In the genomic region with DNA sequence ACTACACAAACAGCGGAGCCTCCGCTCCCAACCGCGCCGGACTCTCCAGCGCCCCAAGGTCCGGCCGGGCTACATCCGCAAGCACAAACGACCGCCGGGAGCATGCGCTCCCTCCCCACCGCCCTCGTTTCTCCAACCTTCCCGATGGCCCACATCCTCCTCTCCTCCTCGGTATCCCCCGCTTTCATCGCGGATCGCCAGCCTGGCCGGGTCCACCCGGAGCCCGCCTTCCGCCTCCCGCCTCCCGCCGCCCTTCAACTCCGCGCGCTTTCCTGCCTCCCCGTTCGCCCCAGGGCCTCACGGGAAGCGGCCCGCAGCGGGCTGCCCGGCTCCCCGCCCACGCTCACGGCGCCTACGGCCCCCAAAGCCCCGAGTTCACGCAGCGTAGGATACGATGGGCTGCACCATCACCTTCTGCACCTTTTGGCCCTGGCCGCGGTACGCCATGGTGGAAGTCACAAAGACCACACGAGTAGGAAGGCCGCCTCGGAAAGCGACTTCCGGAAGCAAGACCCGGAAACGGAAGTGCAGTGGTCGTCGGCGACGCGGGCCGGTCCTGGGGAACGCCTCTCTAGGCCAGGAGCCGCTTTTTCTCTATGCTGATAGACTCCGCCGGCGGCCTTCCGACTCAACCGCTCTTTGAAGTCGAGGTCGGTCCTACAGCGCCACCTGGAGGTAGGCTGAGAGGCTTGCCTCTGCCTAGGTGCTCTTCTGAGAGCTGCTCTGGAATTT, we compare ENCODE assay signal across 1 mouse cellular context.
TF ChIP-seq lines count a peak whose summit lies in the region.

A gene (minus strand): TSS at position 521 of the 732 bp plus-strand sequence.

TF ChIP-seq in CH12.LX, 34 proteins besides CTCF, POLR2A, EP300 and RAD21 (continued from another document):
- peak; percentile 75; the same call in 1 of the 2 replicates for TF ChIP-seq GABPA (IDR thresholded peaks at IDR 0.05; ENCODE audit: insufficient replicate concordance, low read depth, low read length)
- peak; percentile 50; the same call in 1 of the 2 replicates for TF ChIP-seq CHD2 (IDR thresholded peaks at IDR 0.05; ENCODE audit: low read length)
- TF ChIP-seq TBP (conservative IDR thresholded peaks at IDR 0.05; ENCODE audit: low read depth, low read length) = peak; percentile 77; the same call in 1 of the 2 replicates
- peak; percentile 80 for TF ChIP-seq NELFE (IDR thresholded peaks at IDR 0.05; ENCODE audit: low read depth, low read length)
- TF ChIP-seq NRF1 (IDR thresholded peaks at IDR 0.05; ENCODE audit: low read depth, low read length) = peak; percentile 65
- no peak for TF ChIP-seq ZNF384 (IDR thresholded peaks at IDR 0.05; ENCODE audit: low read depth, low read length)
- no peak for TF ChIP-seq ZC3H11A (IDR thresholded peaks at IDR 0.05; ENCODE audit: low read depth, low read length)
- no peak for TF ChIP-seq MYC (IDR thresholded peaks at IDR 0.05; ENCODE audit: low read depth, low read length)
- no peak for TF ChIP-seq ZKSCAN1 (IDR thresholded peaks at IDR 0.05; ENCODE audit: borderline replicate concordance, low read depth, low read length)
- TF ChIP-seq SMC3 (IDR thresholded peaks at IDR 0.05; ENCODE audit: low read depth, low read length) = peak; percentile 87
